Mouse (Mus musculus): ENCODE measurements around the gene Vmn1r217.
"Not testable (repeated sequence)": the region's sequence is repeated elsewhere in the genome, so short reads cannot be mapped to it uniquely, and the experiment has no call there.

Vmn1r217 gene

GRCm38 (mm10) chr13:23118126-23118525 is at the start of gene Vmn1r217:
Gene Vmn1r217, minus strand, starts transcription at chr13:23118226.
- DNase-seq (ENCODE audit: low spot score): not testable (repeated sequence)

- not testable (repeated sequence) for DNase-seq (ENCODE audit: low spot score)
Measured at GRCm38 (mm10) chr13:23166471-23166870, 48.4 kb upstream of the Vmn1r217 start.

- DNase-seq (ENCODE audit: low spot score): no peak
Measured at GRCm38 (mm10) chr13:23159012-23159411, 41.0 kb upstream of the Vmn1r217 start, which contains the start of gene Vmn1r219. Gene Vmn1r219, plus strand, starts transcription at chr13:23159312.

GRCm38 (mm10) chr13:23157848-23158247 is 39.8 kb upstream of the Vmn1r217 start:
- DNase-seq (ENCODE audit: low spot score): no peak

- no peak for DNase-seq (ENCODE audit: low spot score)
Measured at GRCm38 (mm10) chr13:23138880-23139279, 20.9 kb upstream of the Vmn1r217 start.

- DNase-seq (ENCODE audit: low spot score): no peak
Measured at GRCm38 (mm10) chr13:23133501-23133900, 15.5 kb upstream of the Vmn1r217 start.

- no peak for DNase-seq (ENCODE audit: low spot score)
Measured at GRCm38 (mm10) chr13:23133099-23133498, 15.1 kb upstream of the Vmn1r217 start, which contains the start of gene Vmn1r218. Gene Vmn1r218, plus strand, starts transcription at chr13:23133155.

- DNase-seq (ENCODE audit: low spot score): no peak
Measured at GRCm38 (mm10) chr13:23120611-23121010, 2.6 kb upstream of the Vmn1r217 start.

GRCm38 (mm10) chr13:23094386-23094785 is 23.6 kb downstream of the Vmn1r217 start:
- no peak for DNase-seq (ENCODE audit: low spot score)

GRCm38 (mm10) chr13:23069312-23069711 is 48.7 kb downstream of the Vmn1r217 start:
- no peak for DNase-seq (ENCODE audit: low spot score)

- no peak for DNase-seq (ENCODE audit: low spot score)
Measured at GRCm38 (mm10) chr13:23067725-23068124, 50.3 kb downstream of the Vmn1r217 start, which contains the start of gene Vmn1r215. Gene Vmn1r215, plus strand, starts transcription at chr13:23068025.

- no peak for DNase-seq (ENCODE audit: low spot score)
Measured at GRCm38 (mm10) chr13:23057778-23058177, 60.2 kb downstream of the Vmn1r217 start.

Data from urinary bladder, postnatal 14 days (tissue).